Mouse (Mus musculus) liver, adult 2 months (tissue): ENCODE results near the gene Gm8297. TPM values are rescaled to one million over a fixed set of nuclear protein-coding genes. Genes with fewer than 3 reads are reported as not detected.
"Not testable (repeated sequence)": the region's sequence is repeated elsewhere in the genome, so short reads cannot be mapped to it uniquely, and the experiment has no call there.

ENCODE experiments used
- DNase-seq: peaks from one replicate; pipeline ENCODE4 v3.0.0-alpha.2; 2011; ENCODE audit warnings: low read depth, low spot score; ENCODE audit errors: extremely low read depth
- H3K27ac ChIP-seq: fragments of 200-500 bp; replicated peaks from 2 replicates; pipeline ENCODE4 v1.5.1; 2012; ENCODE audit warnings: low read depth, mild to moderate bottlenecking, control low read depth, inconsistent platforms, low read length; ENCODE audit not compliant: insufficient read depth
- H3K27me3 ChIP-seq: fragments of 200-500 bp; 2 replicates; pipeline ENCODE4 v1.6.1; 2012; ENCODE audit warnings: mild to moderate bottlenecking, moderate library complexity, low read length, inconsistent platforms; ENCODE audit not compliant: control insufficient read depth, insufficient read depth
- H3K36me3 ChIP-seq: fragments of 200-500 bp; 2 replicates; pipeline ENCODE4 v1.6.1; 2012; ENCODE audit warnings: low read length, inconsistent platforms; ENCODE audit not compliant: control insufficient read depth, insufficient read depth
- H3K4me1 ChIP-seq: fragments of 200-500 bp; 2 replicates; pipeline ENCODE4 v1.6.1; 2011; ENCODE audit warnings: low read length; ENCODE audit not compliant: control insufficient read depth, insufficient read depth
- H3K4me3 ChIP-seq: fragments of 200-500 bp; 2 replicates; pipeline ENCODE4 v1.5.1; 2011; ENCODE audit warnings: low read depth, mild to moderate bottlenecking, control low read depth, low read length, moderate library complexity; ENCODE audit not compliant: insufficient read depth
- H3K79me2 ChIP-seq: fragments of 200-500 bp; 2 replicates; pipeline ENCODE4 v1.6.1; 2012; ENCODE audit warnings: inconsistent platforms, mild to moderate bottlenecking, low read length, moderate library complexity; ENCODE audit not compliant: control insufficient read depth, insufficient read depth
- H3K9ac ChIP-seq: fragments of 200-500 bp; 2 replicates; pipeline ENCODE4 v1.6.1; 2012; ENCODE audit warnings: low read depth, mild to moderate bottlenecking, control low read depth, inconsistent platforms, low read length
- WGBS: fragments of 180-500 bp; shearing (Covaris S2); methylation state at CpG from one replicate; pipeline ENCODE4 v1.1.7; 2018; 5-methylcytosine and 5-hydroxymethylcytosine counted together
- polyA plus RNA-seq: library from polyadenylated mRNA; depleted of rRNA; stranded (reverse); fragments of >200 nt; gene quantifications from 2 replicates; pipeline ENCODE4 v1.2.3, GENCODE M21; 2012; rRNA removed
- total RNA-seq: library from RNA; depleted of rRNA; stranded (reverse); fragments of >200 nt; gene quantifications from 2 replicates; pipeline ENCODE4 v1.2.3, GENCODE M21; 2014; rRNA removed

The Gm8297 gene
- total RNA-seq (not detected in 2 replicates), polyA plus RNA-seq (not detected in 2 replicates)

DNA sequence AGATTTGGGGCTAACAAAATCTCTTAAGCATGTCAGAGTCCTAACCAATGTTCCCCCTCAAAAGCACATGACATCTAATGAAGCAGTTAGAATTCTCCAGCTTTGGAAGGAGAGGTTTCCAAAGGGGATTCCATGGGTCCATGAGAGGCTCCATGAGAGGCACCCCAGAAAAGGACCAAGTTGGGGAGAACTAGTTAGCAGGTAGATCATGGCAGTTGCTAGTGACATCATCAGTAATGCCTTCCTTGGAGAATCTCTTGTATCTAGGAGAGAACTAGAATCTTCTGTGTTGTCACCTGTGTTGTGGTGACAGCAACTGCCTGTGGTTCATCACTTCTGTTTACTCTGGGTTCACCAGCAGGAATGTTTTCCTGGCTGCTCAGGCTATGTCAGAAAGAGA lies at the start of gene Gm8297:
Gene Gm8297, plus strand, starts transcription at position 301 of the 400 bp plus-strand sequence.
- H3K9ac ChIP-seq, H3K4me1 ChIP-seq, H3K27ac ChIP-seq, H3K36me3 ChIP-seq, H3K27me3 ChIP-seq, H3K4me3 ChIP-seq, H3K79me2 ChIP-seq, DNase-seq: not testable (repeated sequence)

GRCm38 (mm10) chr14:5015591-5015990 lies 31.9 kb downstream of the Gm8297 start, which contains the start of gene Gm3298:
Gene Gm3298, plus strand, starts transcription at chr14:5015891.
- not testable (repeated sequence) for H3K36me3 ChIP-seq, H3K4me3 ChIP-seq, H3K27me3 ChIP-seq, H3K4me1 ChIP-seq, H3K27ac ChIP-seq, H3K79me2 ChIP-seq, H3K9ac ChIP-seq, DNase-seq
- 67% methylated on average over 1 of the region's 2 CpGs for WGBS

Other genes with a start within 250 kb of the Gm8297 start
- gene Gm9602, start 207.6 kb upstream of the Gm8297 start, total RNA-seq = not detected in 2 replicates
- gene Gm9602, start 207.6 kb upstream of the Gm8297 start, polyA plus RNA-seq = not detected in 2 replicates
- not detected in 2 replicates for gene Gm3269, start 145.8 kb upstream of the Gm8297 start, total RNA-seq
- not detected in 2 replicates for gene Gm3269, start 145.8 kb upstream of the Gm8297 start, polyA plus RNA-seq
- gene Gm3264, start 128.4 kb upstream of the Gm8297 start, total RNA-seq = not detected in 2 replicates
- not detected in 2 replicates for gene Gm3264, start 128.4 kb upstream of the Gm8297 start, polyA plus RNA-seq
- not detected in 2 replicates for gene Gm3278, start 91.5 kb upstream of the Gm8297 start, total RNA-seq
- not detected in 2 replicates for gene Gm3278, start 91.5 kb upstream of the Gm8297 start, polyA plus RNA-seq
- gene Gm3298, start 32.0 kb downstream of the Gm8297 start, total RNA-seq = not detected in 2 replicates
- gene Gm3298, start 32.0 kb downstream of the Gm8297 start, polyA plus RNA-seq = not detected in 2 replicates
- not detected in 2 replicates for gene 4930555G01Rik, start 66.7 kb downstream of the Gm8297 start, total RNA-seq
- not detected in 2 replicates for gene 4930555G01Rik, start 66.7 kb downstream of the Gm8297 start, polyA plus RNA-seq
- not detected in 2 replicates for gene Gm8281, start 87.1 kb downstream of the Gm8297 start, total RNA-seq
- not detected in 2 replicates for gene Gm8281, start 87.1 kb downstream of the Gm8297 start, polyA plus RNA-seq
- not detected in 2 replicates for gene Gm8279, start 147.6 kb downstream of the Gm8297 start, total RNA-seq
- gene Gm8279, start 147.6 kb downstream of the Gm8297 start, polyA plus RNA-seq = not detected in 2 replicates
- gene Gm3317, start 180.6 kb downstream of the Gm8297 start, total RNA-seq = not detected in 2 replicates
- not detected in 2 replicates for gene Gm3317, start 180.6 kb downstream of the Gm8297 start, polyA plus RNA-seq
- gene Gm8271, start 201.9 kb downstream of the Gm8297 start, total RNA-seq = not detected in 2 replicates
- gene Gm8271, start 201.9 kb downstream of the Gm8297 start, polyA plus RNA-seq = not detected in 2 replicates